Mouse (Mus musculus) adrenal gland, adult (tissue): Measurements from ENCODE around the gene Cnn1.
"Not testable (repeated sequence)": the region's sequence is repeated elsewhere in the genome, so short reads cannot be mapped to it uniquely, and the experiment has no call there.

Source experiments
- DNase-seq, 2 experiments: peaks; one replicate each; pipeline ENCODE4 v3.0.0; 2022 to 2023; ENCODE audit warnings: low spot score in 1 of 2; ENCODE audit not compliant: inconsistent age in 2 of 2

Gene Cnn1

GRCm38 (mm10) chr9:22072276-22072675 is 26.7 kb upstream of the Cnn1 start:
- peak in 1 of 2 experiments; percentile 44 for DNase-seq

- DNase-seq: not testable (repeated sequence)
Observed at GRCm38 (mm10) chr9:22075778-22076177, 23.2 kb upstream of the Cnn1 start.

- no peak for DNase-seq
Observed at GRCm38 (mm10) chr9:22076223-22076622, 22.8 kb upstream of the Cnn1 start.

- DNase-seq: no peak
Observed at GRCm38 (mm10) chr9:22084667-22085021, 14.4 kb upstream of the Cnn1 start.

GRCm38 (mm10) chr9:22085022-22085834 is 13.8 kb upstream of the Cnn1 start, which contains the start of gene Ecsit:
Gene Ecsit (minus strand): TSS chr9:22085438.
- DNase-seq: peak; percentile 95 to 98

GRCm38 (mm10) chr9:22086012-22086411 is 13.0 kb upstream of the Cnn1 start:
- DNase-seq: no peak

- DNase-seq: no peak
Observed at GRCm38 (mm10) chr9:22087034-22087618, 11.9 kb upstream of the Cnn1 start.

GRCm38 (mm10) chr9:22089281-22089680 is 9.7 kb upstream of the Cnn1 start:
- DNase-seq: no peak

GRCm38 (mm10) chr9:22089986-22090385 is 9.0 kb upstream of the Cnn1 start:
- peak; percentile 74 to 81 for DNase-seq

- DNase-seq: no peak
Observed at GRCm38 (mm10) chr9:22092746-22093145, 6.3 kb upstream of the Cnn1 start.

- peak; percentile 89 to 96 for DNase-seq
Observed at GRCm38 (mm10) chr9:22095854-22096307, 3.1 kb upstream of the Cnn1 start.

GRCm38 (mm10) chr9:22099922-22100321 is 906 bp downstream of the Cnn1 start:
- DNase-seq: no peak

GRCm38 (mm10) chr9:22108194-22108593 is 9.2 kb downstream of the Cnn1 start:
- no peak for DNase-seq

GRCm38 (mm10) chr9:22115635-22116034 is 16.6 kb downstream of the Cnn1 start:
- no peak for DNase-seq

GRCm38 (mm10) chr9:22116086-22116485 is 17.1 kb downstream of the Cnn1 start:
- DNase-seq: no peak

GRCm38 (mm10) chr9:22116740-22117426 is 17.9 kb downstream of the Cnn1 start, which contains the start of gene Elof1:
Gene Elof1 (minus strand): TSS chr9:22117172.
- peak; percentile 95 to 98 for DNase-seq

- peak; percentile 53 to 82 for DNase-seq
Observed at GRCm38 (mm10) chr9:22117754-22118456, 18.9 kb downstream of the Cnn1 start.

GRCm38 (mm10) chr9:22119543-22119942 is 20.5 kb downstream of the Cnn1 start:
- DNase-seq: peak in 1 of 2 experiments; percentile 66

GRCm38 (mm10) chr9:22121545-22121944 is 22.5 kb downstream of the Cnn1 start:
- no peak for DNase-seq

GRCm38 (mm10) chr9:22122005-22122404 is 23.0 kb downstream of the Cnn1 start:
- no peak for DNase-seq

- DNase-seq: no peak
Observed at GRCm38 (mm10) chr9:22123069-22123609, 24.1 kb downstream of the Cnn1 start.
